In the genomic region with DNA sequence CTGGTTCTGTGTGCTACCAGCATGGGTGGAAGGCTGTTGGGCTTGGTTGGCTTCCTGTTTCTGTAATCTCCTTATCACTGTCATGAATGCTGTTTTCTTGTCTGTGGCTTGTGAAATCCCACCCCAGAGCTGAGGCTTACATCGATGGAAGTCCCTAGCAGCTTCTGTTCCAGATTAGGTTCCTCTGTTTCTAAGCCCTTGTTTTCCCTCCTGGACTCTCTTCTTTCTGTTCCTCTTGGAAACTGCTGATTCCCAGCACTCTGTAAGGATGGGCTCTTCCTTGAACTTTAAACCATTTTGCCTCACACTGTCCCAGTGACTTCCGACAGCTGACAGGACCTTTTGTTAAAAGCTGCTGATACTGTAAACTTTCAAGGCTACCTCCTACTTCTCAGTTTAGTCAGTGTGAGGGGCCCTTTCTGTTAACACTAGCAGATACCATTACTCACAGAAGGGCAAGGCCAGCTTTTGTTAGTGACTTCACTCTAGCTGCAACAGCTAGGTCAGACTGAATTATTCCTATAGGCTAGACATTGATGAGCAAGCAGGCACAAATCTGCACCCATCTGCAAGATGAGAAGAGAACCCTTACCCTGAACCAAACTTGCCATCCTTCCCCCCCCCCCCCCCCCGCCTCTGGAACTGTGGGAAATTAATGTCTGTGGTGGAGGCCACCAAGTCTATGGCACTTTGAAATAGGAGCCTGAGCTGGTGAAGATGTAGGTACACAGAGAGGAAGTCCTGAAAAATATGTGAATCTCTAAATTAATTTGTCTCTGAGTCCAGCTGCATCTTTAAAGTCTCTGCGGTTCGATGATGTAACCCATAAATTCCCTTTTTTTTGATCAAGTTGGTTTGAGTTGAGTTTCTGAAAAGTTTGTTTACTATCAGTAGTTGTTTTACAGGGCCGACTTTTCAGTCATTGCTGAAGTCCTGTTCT, we compare ENCODE assay signal across 12 mouse cellular contexts. TPM values are rescaled to one million over a fixed set of nuclear protein-coding genes. Genes with fewer than 3 reads are reported as not detected.
DNase-seq lines count a peak whose midpoint lies in the region; ATAC-seq and TF ChIP-seq lines count a peak whose summit lies in the region.
"Had no signal": no experiment of that assay in that cellular context is flagged by ENCODE, and none has a peak within 500 bp of the region (broad histone marks: within the 10 kb centered on the region; RNA-seq: fewer than 3 reads in every experiment).

No protein-coding gene starts in this region.

- no peak for TF ChIP-seq POLR2A in bone marrow macrophage, adult 2 months (IDR thresholded peaks at IDR 0.05; ENCODE audit: borderline replicate concordance, low read depth, low read length)

- peak; percentile 48 for ATAC-seq in liver, embryonic 14.5 days (ENCODE audit: insufficient read depth)

- peak; percentile 30 to 45 for DNase-seq in right cerebral cortex, postnatal 10 days (ENCODE audit: low spot score in 2 of 2)
- no peak for DNase-seq in right cerebral cortex, postnatal 4 days
- peak in 2 of 3 experiments; percentile 38 to 43 for DNase-seq in liver, embryonic 14.5 days (ENCODE audit: low read depth in 3 of 3, low spot score in 3 of 3)
- peak; percentile 34 for DNase-seq in thymus, postnatal 25 days
- DNase-seq in frontal cortex, adult 2 months (ENCODE audit: extremely low spot score in 1 of 2, low spot score in 1 of 2), result no peak
- DNase-seq in left cerebral cortex, adult 8-10 months (ENCODE audit: low spot score in 2 of 2), result no peak
- DNase-seq in left cerebral cortex, adult 9 months (ENCODE audit: low spot score in 2 of 2), result no peak
- DNase-seq: adrenal gland, postnatal 36 days had no signal

- no peaks in the 10 kb centered on the region for H3K9me3 ChIP-seq in liver, embryonic 14.5 days (ENCODE audit: control insufficient read depth, low read length)
- H3K9me3 ChIP-seq: limb, embryonic 12.5 days had no signal

- H3K9ac ChIP-seq in liver, embryonic 14.5 days (replicated peaks), result no peak overlapping the region; the same call in 1 of the 2 replicates
- H3K9ac ChIP-seq: limb, embryonic 12.5 days had no signal

- peaks cover 64% of the 10 kb centered on the region for H3K4me1 ChIP-seq in bone marrow macrophage, adult 2 months (ENCODE audit: control insufficient read depth, insufficient read depth, low read length)
- peaks cover 30 to 49% of the 10 kb centered on the region in 2 experiments for H3K4me1 ChIP-seq in liver, embryonic 14.5 days (replicated peaks; ENCODE audit: control insufficient read depth in 2 of 2, insufficient read depth in 2 of 2, low read length in 1 of 2)

- H3K4me2 ChIP-seq in liver, embryonic 14.5 days (ENCODE audit: low read depth), result no peak overlapping the region
- H3K4me2 ChIP-seq: limb, embryonic 12.5 days had no signal

- TF ChIP-seq CTCF in bone marrow macrophage, adult 2 months (IDR thresholded peaks at IDR 0.05; ENCODE audit: low read depth, low read length), result no peak
- TF ChIP-seq CTCF in liver, embryonic 14.5 days (IDR thresholded peaks at IDR 0.05; ENCODE audit: low read depth), result no peak

- no peaks in the 10 kb centered on the region for H3K36me3 ChIP-seq in liver, embryonic 14.5 days (replicated peaks; ENCODE audit: control insufficient read depth, insufficient read depth, low read depth)
- H3K36me3 ChIP-seq: limb, embryonic 12.5 days had no signal

- H3K27ac ChIP-seq in bone marrow macrophage, adult 2 months (ENCODE audit: insufficient read depth, low read depth, low read length), result peak overlapping the region; percentile 97
- H3K27ac ChIP-seq in liver, embryonic 14.5 days, result 0 out of 2 replicates have a peak overlapping the region, but pooled peaks have one; percentile 1
- H3K27ac ChIP-seq: heart, adult 2 months; limb, embryonic 12.5 days had no signal

- 40% methylated on average over 5 of the region's 6 CpGs for WGBS in liver, embryonic 14.5 days (ENCODE audit: insufficient replicate concordance)

- peak; percentile 30; the same call in 1 of the 2 replicates for TF ChIP-seq EP300 in liver, embryonic 14.5 days (IDR thresholded peaks at IDR 0.05; ENCODE audit: low read depth)

- H3K4me3 ChIP-seq in bone marrow macrophage, adult 2 months (ENCODE audit: insufficient read depth, low read length), result no peak overlapping the region
- H3K4me3 ChIP-seq in liver, embryonic 14.5 days (ENCODE audit: insufficient read depth in 1 of 2, low read depth in 2 of 2, low read length in 2 of 2), result no peak overlapping the region
- H3K4me3 ChIP-seq: heart, adult 2 months; limb, embryonic 12.5 days had no signal

- H3K27me3 ChIP-seq in liver, embryonic 14.5 days (ENCODE audit: control insufficient read depth, insufficient read depth, low read length), result no peaks in the 10 kb centered on the region
- H3K27me3 ChIP-seq: limb, embryonic 12.5 days had no signal

RNA-seq across cellular contexts. Expression of gene Ccr1, which starts 36.5 kb away (rescaled TPM):
- polyA plus RNA-seq in bone marrow macrophage, adult 2 months (2012; ENCODE audit: insufficient read depth, insufficient read length, missing spikeins), result 6.0 and 6.5 TPM in 2 replicates
- polyA plus RNA-seq in liver, embryonic 14.5 days (2012; rRNA removed), result 0.70 and 1.4 TPM in 2 replicates
- 2.0 and 2.4 TPM in 2 replicates for polyA plus RNA-seq in liver, embryonic 14.5 days (2014; fragmentation: Nextera tagmentation; extraction: Ambion mirVana)
- polyA plus RNA-seq in frontal cortex, adult 2 months (2012; rRNA removed), result 0.13 and 0.30 TPM in 2 replicates
- under 1 TPM in 2 of 4 experiments, not detected in 2; 0.17 to 0.34 TPM for total RNA-seq in left cerebral cortex, adult 8-10 months (2022)

RNA-seq across cellular contexts. Expression of gene Ccr1l1, which starts 46.2 kb away (rescaled TPM):
- 1.3 TPM in 1 of 2 replicates, not detected in the other for polyA plus RNA-seq in bone marrow macrophage, adult 2 months (2012; ENCODE audit: insufficient read depth, insufficient read length, missing spikeins)
- polyA plus RNA-seq in liver, embryonic 14.5 days (2012; rRNA removed), result 0.04 TPM in 1 of 2 replicates, not detected in the other
- polyA plus RNA-seq in liver, embryonic 14.5 days (2014; fragmentation: Nextera tagmentation; extraction: Ambion mirVana), result not detected in 2 replicates
- polyA plus RNA-seq in frontal cortex, adult 2 months (2012; rRNA removed), result 0.23 TPM in 1 of 2 replicates, not detected in the other
- not detected for total RNA-seq in left cerebral cortex, adult 8-10 months (2022)
- total RNA-seq: adrenal gland, postnatal 36 days; heart, adult 2 months had no signal
- polyA plus RNA-seq: embryonic facial prominence, embryonic 14.5 days; heart, adult 2 months; limb, embryonic 12.5 days had no signal

Comparison
In these comparisons a context has a peak if more than half of its experiments do, and no peak if none do; other contexts are left out.
1. DNase-seq: peak in right cerebral cortex, postnatal 10 days (2 of 2), liver, embryonic 14.5 days (2 of 3) and thymus, postnatal 25 days (single experiment); none in right cerebral cortex, postnatal 4 days (single experiment), frontal cortex, adult 2 months (0 of 2), left cerebral cortex, adult 8-10 months (0 of 2) and left cerebral cortex, adult 9 months (0 of 2).